Mouse (Mus musculus) CH12.LX (cell line): ENCODE measurements around the gene Heatr5b. TPM values are rescaled to one million over a fixed set of nuclear protein-coding genes. Genes with fewer than 3 reads are reported as not detected.

Source experiments
- DNase-seq: peaks from one replicate; pipeline ENCODE4 v3.0.0-alpha.2; 2013; ENCODE audit errors: extremely low read depth
- H3K27ac ChIP-seq: 2 replicates; pipeline ENCODE4 v1.5.1; 2012; ENCODE audit warnings: low read depth, mild to moderate bottlenecking, control low read depth, moderate library complexity; ENCODE audit not compliant: insufficient read depth
- H3K27me3 ChIP-seq: replicated peaks from 2 replicates; pipeline ENCODE3; 2012; ENCODE audit warnings: inconsistent platforms
- H3K36me3 ChIP-seq, 2 experiments: replicated peaks in 1 of 2; 2 replicates each; pipeline versions ENCODE3 to v1.6.1; 2012; ENCODE audit warnings: inconsistent platforms in 1 of 2, low read length in 1 of 2, mild to moderate bottlenecking in 1 of 2, mixed read lengths in 1 of 2, moderate library complexity in 1 of 2; ENCODE audit not compliant: control insufficient read depth in 1 of 2, insufficient read depth in 1 of 2
- H3K4me1 ChIP-seq, 2 experiments: 2 replicates each; pipeline ENCODE4 v1.6.1; 2012; ENCODE audit warnings: inconsistent platforms in 1 of 2, moderate library complexity in 1 of 2; ENCODE audit not compliant: insufficient read depth in 2 of 2, control insufficient read depth in 1 of 2
- H3K4me2 ChIP-seq: 2 replicates; pipeline ENCODE4 v1.6.1; 2012; ENCODE audit warnings: low read depth, mild to moderate bottlenecking, control low read depth; ENCODE audit not compliant: poor library complexity, insufficient read depth, severe bottlenecking
- H3K4me3 ChIP-seq, 3 experiments: fragments of 150-350 bp in 1 of 3; sonication (generic) in 1 of 3; replicated peaks in 1 of 3; 2 replicates each; pipeline versions ENCODE3 to v1.5.1; 2011 to 2012; ENCODE audit warnings: low read depth in 2 of 3, low read length in 2 of 3, mild to moderate bottlenecking in 2 of 3, moderate library complexity in 2 of 3, control low read depth in 1 of 3, improper control_type of control experiment in 1 of 3, inconsistent platforms in 1 of 3, mixed read lengths in 1 of 3; ENCODE audit not compliant: poor library complexity in 1 of 3
- H3K79me2 ChIP-seq: replicated peaks from 2 replicates; pipeline ENCODE4 v1.6.1; 2012; ENCODE audit warnings: mild to moderate bottlenecking, moderate library complexity; ENCODE audit not compliant: control insufficient read depth, poor library complexity, insufficient read depth, severe bottlenecking; ENCODE audit errors: extremely low read depth
- H3K9ac ChIP-seq: 2 replicates; pipeline ENCODE4 v1.6.1; 2012; ENCODE audit warnings: low read depth, mild to moderate bottlenecking, control low read depth, moderate library complexity; ENCODE audit not compliant: insufficient read depth
- H3K9me3 ChIP-seq: replicated peaks from 2 replicates; pipeline ENCODE3; 2012; ENCODE audit warnings: low read length, inconsistent platforms, mixed read lengths
- BHLHE40 ChIP-seq: IDR thresholded peaks from 2 replicates; pipeline ENCODE4 v1.6.1; 2011; ENCODE audit warnings: mild to moderate bottlenecking, low read depth, low read length, improper control_type of control experiment
- CHD1 ChIP-seq: IDR thresholded peaks from 2 replicates; pipeline ENCODE4 v1.6.1; 2012; ENCODE audit warnings: low read depth, low read length, improper control_type of control experiment, inconsistent platforms
- CTCF ChIP-seq, 2 experiments: IDR thresholded peaks in 1 of 2; conservative IDR thresholded peaks in 1 of 2; 2 replicates each; pipeline ENCODE4 v1.5.1; 2011 to 2012; ENCODE audit warnings: low read depth in 2 of 2, low read length in 2 of 2, improper control_type of control experiment in 1 of 2, inconsistent platforms in 1 of 2, mild to moderate bottlenecking in 1 of 2, moderate library complexity in 1 of 2
- E2F4 ChIP-seq: IDR thresholded peaks from 2 replicates; pipeline ENCODE4 v1.6.1; 2011; ENCODE audit warnings: low read depth, low read length, improper control_type of control experiment; ENCODE audit not compliant: insufficient replicate concordance
- GABPA ChIP-seq: IDR thresholded peaks from 2 replicates; pipeline ENCODE4 v1.6.1; 2012; ENCODE audit warnings: low read depth, low read length, improper control_type of control experiment, inconsistent platforms; ENCODE audit not compliant: insufficient replicate concordance
- HCFC1 ChIP-seq: IDR thresholded peaks from 2 replicates; pipeline ENCODE4 v1.6.1; 2012; ENCODE audit warnings: low read depth, mild to moderate bottlenecking, inconsistent platforms, low read length, improper control_type of control experiment
- JUND ChIP-seq: conservative IDR thresholded peaks from 2 replicates; pipeline ENCODE4 v1.6.1; 2011; ENCODE audit warnings: low read depth, low read length, improper control_type of control experiment
- KAT2A ChIP-seq: IDR thresholded peaks from 2 replicates; pipeline ENCODE4 v1.6.1; 2012; ENCODE audit warnings: low read length, improper control_type of control experiment, inconsistent platforms; ENCODE audit not compliant: insufficient replicate concordance
- MAFK ChIP-seq: IDR thresholded peaks from 2 replicates; pipeline ENCODE4 v1.6.1; 2011; ENCODE audit warnings: low read length, improper control_type of control experiment; ENCODE audit not compliant: insufficient replicate concordance
- MAX ChIP-seq: IDR thresholded peaks from 2 replicates; pipeline ENCODE4 v1.6.1; 2011; ENCODE audit warnings: low read length, improper control_type of control experiment
- MAZ ChIP-seq: IDR thresholded peaks from 2 replicates; pipeline ENCODE4 v1.6.1; 2012; ENCODE audit warnings: low read depth, mild to moderate bottlenecking, inconsistent platforms, low read length, improper control_type of control experiment, moderate library complexity
- MEF2A ChIP-seq: IDR thresholded peaks from 2 replicates; pipeline ENCODE4 v1.6.1; 2014; ENCODE audit warnings: low read depth, mild to moderate bottlenecking, inconsistent platforms, low read length, improper control_type of control experiment, borderline replicate concordance
- MXI1 ChIP-seq: IDR thresholded peaks from 2 replicates; pipeline ENCODE4 v1.6.1; 2011; ENCODE audit warnings: mild to moderate bottlenecking, low read depth, low read length, improper control_type of control experiment
- MYC ChIP-seq: IDR thresholded peaks from 2 replicates; pipeline ENCODE4 v1.6.1; 2011; ENCODE audit warnings: low read depth, mild to moderate bottlenecking, improper control_type of control experiment, low read length
- NELFE ChIP-seq: IDR thresholded peaks from 2 replicates; pipeline ENCODE4 v1.6.1; 2011; ENCODE audit warnings: low read depth, low read length, improper control_type of control experiment
- PAX5 ChIP-seq: IDR thresholded peaks from 2 replicates; pipeline ENCODE4 v1.6.1; 2012; ENCODE audit warnings: low read length, inconsistent platforms, mixed read lengths
- POLR2A ChIP-seq: IDR thresholded peaks from 2 replicates; pipeline ENCODE4 v1.6.1; 2011; ENCODE audit warnings: low read depth, mild to moderate bottlenecking, improper control_type of control experiment, low read length
- POLR2AphosphoS2 ChIP-seq: IDR thresholded peaks from 2 replicates; pipeline ENCODE4 v1.6.1; 2011; ENCODE audit warnings: low read depth, low read length, improper control_type of control experiment
- RAD21 ChIP-seq: IDR thresholded peaks from 2 replicates; pipeline ENCODE4 v1.6.1; 2011; ENCODE audit warnings: low read depth, mild to moderate bottlenecking, low read length, improper control_type of control experiment, moderate library complexity
- SIN3A ChIP-seq: IDR thresholded peaks from 2 replicates; pipeline ENCODE4 v1.6.1; 2012; ENCODE audit warnings: low read length, improper control_type of control experiment, inconsistent platforms
- SMC3 ChIP-seq: IDR thresholded peaks from 2 replicates; pipeline ENCODE4 v1.6.1; 2011; ENCODE audit warnings: low read depth, low read length, improper control_type of control experiment
- TBP ChIP-seq: conservative IDR thresholded peaks from 2 replicates; pipeline ENCODE4 v1.6.1; 2011; ENCODE audit warnings: low read depth, low read length, improper control_type of control experiment
- USF1 ChIP-seq: IDR thresholded peaks from 2 replicates; pipeline ENCODE4 v1.6.1; 2014; ENCODE audit warnings: low read depth, mild to moderate bottlenecking, inconsistent platforms, low read length, improper control_type of control experiment
- USF2 ChIP-seq: conservative IDR thresholded peaks from 2 replicates; pipeline ENCODE4 v1.6.1; 2011; ENCODE audit warnings: low read depth, low read length, improper control_type of control experiment
- ZC3H11A ChIP-seq: IDR thresholded peaks from 2 replicates; pipeline ENCODE4 v1.6.1; 2012; ENCODE audit warnings: low read depth, mild to moderate bottlenecking, inconsistent platforms, low read length, improper control_type of control experiment
- ZKSCAN1 ChIP-seq: IDR thresholded peaks from 2 replicates; pipeline ENCODE4 v1.6.1; 2012; ENCODE audit warnings: low read depth, inconsistent platforms, low read length, improper control_type of control experiment, borderline replicate concordance
- ZMIZ1 ChIP-seq: IDR thresholded peaks from 2 replicates; pipeline ENCODE4 v1.6.1; 2012; ENCODE audit warnings: low read depth, mild to moderate bottlenecking, inconsistent platforms, low read length, improper control_type of control experiment
- ZNF384 ChIP-seq: IDR thresholded peaks from 2 replicates; pipeline ENCODE4 v1.6.1; 2012; ENCODE audit warnings: low read depth, low read length, improper control_type of control experiment, inconsistent platforms
- dilution Hi-C: fragments of 300-500 bp; cut with MboI; formaldehyde crosslinking; loops from 2 replicates; pipeline ENCODE4 v1.14.3; 2020; ENCODE audit warnings: low sequenced_read_pairs; ENCODE audit not compliant: extremely low pct_unique_long_range_greater_than_20kb, extremely low pct_ligation_motif_present
- in situ Hi-C: fragments of 300-500 bp; cut with MboI; formaldehyde crosslinking; loops from 3 replicates; pipeline ENCODE4 v1.14.3; 2019; ENCODE audit warnings: low sequenced_read_pairs, low pct_ligation_motif_present, low pct_unique_long_range_greater_than_20kb, mixed read lengths
- polyA plus RNA-seq: library from polyadenylated mRNA; unstranded; fragments of >175 nt; gene quantifications from 2 replicates; pipeline ENCODE4 v1.2.1, GENCODE M21; 2012; ENCODE audit warnings: low read depth; ENCODE audit not compliant: insufficient read length
- total RNA-seq, 2 experiments: library from RNA; depleted of rRNA; stranded (reverse); fragments of 300-350 nt in 1 of 2; fragments of >200 nt in 1 of 2; gene quantifications; 2 replicates each; pipeline ENCODE4 v1.2.3; 2012 to 2014

Gene Heatr5b
- total and polyA plus RNA-seq, 3 experiments: 13.0 to 21.5 (median 17.9) TPM

DNA sequence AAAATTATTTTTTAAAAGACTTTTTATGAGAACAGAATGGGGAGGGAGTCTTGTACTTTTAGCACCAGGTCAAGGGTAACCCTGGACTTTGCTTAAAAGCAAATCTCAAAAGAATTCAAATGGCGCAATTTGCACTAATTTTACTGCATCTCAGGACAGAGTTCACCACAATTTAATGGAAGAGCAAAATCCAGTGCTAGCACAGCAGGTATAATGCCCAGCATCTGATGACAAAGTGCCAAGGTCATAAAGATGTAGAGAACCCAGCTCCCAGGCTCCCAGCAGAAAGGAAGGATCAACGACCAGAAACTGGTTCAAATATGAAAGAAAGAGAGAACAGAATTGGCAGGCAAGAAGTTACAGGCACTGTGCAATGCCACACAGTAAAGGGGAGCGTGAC lies 43.0 kb downstream of the Heatr5b start:
- TF ChIP-seq GABPA (no peak), JUND (no peak), MAX (no peak), E2F4 (no peak), CTCF (conservative IDR thresholded peaks at IDR 0.05 in 1 of 2, IDR thresholded peaks at IDR 0.05 in 1 of 2; ENCODE audit: low read depth in 2 of 2, low read length in 2 of 2) (no peak), USF1 (no peak), MXI1 (no peak), MEF2A (no peak), USF2 (no peak), ZNF384 (no peak), RAD21 (no peak), HCFC1 (no peak), SIN3A (no peak), PAX5 (no peak), MAZ (no peak), POLR2A (no peak)
- peaks cover 38 to 67% of the 10 kb centered on the region in 2 experiments for H3K36me3 ChIP-seq
- H3K4me3 ChIP-seq: no peak overlapping the region
- no peaks in the 10 kb centered on the region for H3K4me1 ChIP-seq
- in situ Hi-C loops: no loop called here
- no peak overlapping the region for H3K27ac ChIP-seq
- DNase-seq: no peak
- H3K9ac ChIP-seq: no peak overlapping the region
- dilution Hi-C loops: no loop called here
- no peaks in the 10 kb centered on the region for H3K79me2 ChIP-seq
- H3K27me3 ChIP-seq: no peaks in the 10 kb centered on the region
- H3K9me3 ChIP-seq: no peaks in the 10 kb centered on the region
- H3K4me2 ChIP-seq: no peak overlapping the region

DNA sequence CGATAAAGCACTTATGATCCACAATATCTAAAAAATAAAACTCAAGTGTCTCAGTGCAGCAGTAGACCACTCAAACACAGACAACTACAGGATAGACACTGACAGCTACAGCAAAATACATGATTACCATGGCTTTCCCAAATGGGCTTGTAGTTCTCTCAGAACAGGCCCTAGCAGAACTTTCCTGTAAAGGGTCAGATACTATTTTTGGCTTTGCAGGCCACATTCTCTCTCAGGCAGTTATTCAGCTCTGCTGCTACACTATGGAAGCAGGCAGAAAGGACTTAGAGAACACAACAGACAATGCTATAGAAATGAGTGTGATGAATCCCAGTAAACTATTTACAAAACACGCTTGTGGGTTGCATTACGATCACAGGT lies 43.5 kb downstream of the Heatr5b start:
- Histone ChIP-seq H3K4me1 (no peaks in the 10 kb centered on the region), H3K79me2 (no peaks in the 10 kb centered on the region), H3K9me3 (no peaks in the 10 kb centered on the region), H3K36me3 (peaks cover 37 to 63% of the 10 kb centered on the region in 2 experiments), H3K9ac (no peak overlapping the region), H3K27me3 (no peaks in the 10 kb centered on the region), H3K27ac (no peak overlapping the region), H3K4me3 (no peak overlapping the region), H3K4me2 (no peak overlapping the region)
- dilution Hi-C loops: no loop called here
- TF ChIP-seq SMC3 (no peak), MAZ (no peak), CHD1 (no peak), CTCF (conservative IDR thresholded peaks at IDR 0.05 in 1 of 2, IDR thresholded peaks at IDR 0.05 in 1 of 2; ENCODE audit: low read depth in 2 of 2, low read length in 2 of 2) (no peak), ZKSCAN1 (no peak), ZMIZ1 (no peak), ZC3H11A (no peak), MAFK (no peak), POLR2A (no peak), BHLHE40 (no peak), USF2 (no peak), MYC (no peak), TBP (no peak), SIN3A (no peak), KAT2A (no peak), POLR2AphosphoS2 (no peak), NELFE (no peak)
- in situ Hi-C loops: no loop called here
- no peak for DNase-seq
